Mouse (Mus musculus): ENCODE data around the gene Fam168a. TPM values are rescaled to one million over a fixed set of nuclear protein-coding genes. Genes with fewer than 3 reads are reported as not detected.

The Fam168a gene
- total and polyA plus RNA-seq, 3 experiments: 36.3 to 39.8 (median 37.1) TPM

GRCm38 (mm10) chr7:100718741-100719140, 12.3 kb downstream of the Fam168a start:
- no peaks in the 10 kb centered on the region for H3K27me3 ChIP-seq (ENCODE audit: control insufficient read depth, insufficient read depth, low read length)
- no peak overlapping the region for H3K4me3 ChIP-seq
- H3K4me1 ChIP-seq (ENCODE audit: control insufficient read depth, insufficient read depth, low read length): no peaks in the 10 kb centered on the region; the same call in 1 of the 2 replicates
- TF ChIP-seq POLR2A (IDR thresholded peaks at IDR 0.05; ENCODE audit: insufficient read depth, low read depth, low read length) (no peak), EP300 (IDR thresholded peaks at IDR 0.05; ENCODE audit: insufficient read depth, low read depth, low read length) (no peak), CTCF (IDR thresholded peaks at IDR 0.05) (no peak)
- no peak overlapping the region for H3K9ac ChIP-seq (ENCODE audit: low read depth, low read length)
- no peaks in the 10 kb centered on the region for H3K36me3 ChIP-seq (ENCODE audit: control insufficient read depth, insufficient read depth, low read length)
- H3K27ac ChIP-seq: no peak overlapping the region
- no peaks in the 10 kb centered on the region for H3K79me2 ChIP-seq (replicated peaks; ENCODE audit: control insufficient read depth, insufficient read depth, low read length)
- intact Hi-C loops (cut with DNase I): no loop called here
- DNase-seq: no peak
- 94% methylated on average over 5 of the region's 5 CpGs for WGBS

GRCm38 (mm10) chr7:100722268-100722667, 15.8 kb downstream of the Fam168a start:
- H3K9ac ChIP-seq (ENCODE audit: low read depth, low read length): no peak overlapping the region
- no peaks in the 10 kb centered on the region for H3K4me1 ChIP-seq (ENCODE audit: control insufficient read depth, insufficient read depth, low read length)
- H3K36me3 ChIP-seq (ENCODE audit: control insufficient read depth, insufficient read depth, low read length): no peaks in the 10 kb centered on the region
- H3K4me3 ChIP-seq: no peak overlapping the region
- no peaks in the 10 kb centered on the region for H3K79me2 ChIP-seq (replicated peaks; ENCODE audit: control insufficient read depth, insufficient read depth, low read length)
- 77% methylated on average over 6 of the region's 6 CpGs for WGBS
- intact Hi-C loops (cut with DNase I): no loop called here
- DNase-seq: no peak
- no peak overlapping the region for H3K27ac ChIP-seq
- TF ChIP-seq CTCF (IDR thresholded peaks at IDR 0.05) (no peak), EP300 (IDR thresholded peaks at IDR 0.05; ENCODE audit: insufficient read depth, low read depth, low read length) (no peak), POLR2A (IDR thresholded peaks at IDR 0.05; ENCODE audit: insufficient read depth, low read depth, low read length) (no peak)
- no peaks in the 10 kb centered on the region for H3K27me3 ChIP-seq (ENCODE audit: control insufficient read depth, insufficient read depth, low read length)

GRCm38 (mm10) chr7:100723453-100724294, 17.2 kb downstream of the Fam168a start:
- Histone ChIP-seq H3K27me3 (ENCODE audit: control insufficient read depth, insufficient read depth, low read length) (no peaks in the 10 kb centered on the region), H3K79me2 (replicated peaks; ENCODE audit: control insufficient read depth, insufficient read depth, low read length) (0 out of 2 replicates have a peak, but pooled peaks cover under 1% of the 10 kb centered on the region), H3K9ac (ENCODE audit: low read depth, low read length) (no peak overlapping the region), H3K4me1 (ENCODE audit: control insufficient read depth, insufficient read depth, low read length) (no peaks in the 10 kb centered on the region), H3K36me3 (ENCODE audit: control insufficient read depth, insufficient read depth, low read length) (no peaks in the 10 kb centered on the region), H3K4me3 (no peak overlapping the region), H3K27ac (no peak overlapping the region)
- no peak for DNase-seq
- TF ChIP-seq POLR2A (IDR thresholded peaks at IDR 0.05; ENCODE audit: insufficient read depth, low read depth, low read length) (no peak), EP300 (IDR thresholded peaks at IDR 0.05; ENCODE audit: insufficient read depth, low read depth, low read length) (no peak), CTCF (IDR thresholded peaks at IDR 0.05) (no peak)
- 80% methylated on average over 12 of the region's 12 CpGs for WGBS
- intact Hi-C loops (cut with DNase I): no loop called here

GRCm38 (mm10) chr7:100727538-100728085, 21.2 kb downstream of the Fam168a start:
- no peaks in the 10 kb centered on the region for H3K27me3 ChIP-seq (ENCODE audit: control insufficient read depth, insufficient read depth, low read length)
- WGBS: 63% methylated on average over 2 of the region's 2 CpGs
- intact Hi-C loops (cut with DNase I): no loop called here
- no peaks in the 10 kb centered on the region for H3K4me1 ChIP-seq (ENCODE audit: control insufficient read depth, insufficient read depth, low read length)
- peaks cover 3% of the 10 kb centered on the region for H3K36me3 ChIP-seq (ENCODE audit: control insufficient read depth, insufficient read depth, low read length)
- H3K4me3 ChIP-seq: no peak overlapping the region
- no peak overlapping the region for H3K27ac ChIP-seq
- 0 out of 2 replicates have a peak, but pooled peaks cover 1% of the 10 kb centered on the region for H3K79me2 ChIP-seq (replicated peaks; ENCODE audit: control insufficient read depth, insufficient read depth, low read length)
- no peak for TF ChIP-seq POLR2A (IDR thresholded peaks at IDR 0.05; ENCODE audit: insufficient read depth, low read depth, low read length)
- TF ChIP-seq CTCF (IDR thresholded peaks at IDR 0.05): no peak
- TF ChIP-seq EP300 (IDR thresholded peaks at IDR 0.05; ENCODE audit: insufficient read depth, low read depth, low read length): no peak
- H3K9ac ChIP-seq (ENCODE audit: low read depth, low read length): no peak overlapping the region
- DNase-seq: no peak

- no peak for DNase-seq
- no peak overlapping the region for H3K27ac ChIP-seq
- H3K4me1 ChIP-seq (ENCODE audit: control insufficient read depth, insufficient read depth, low read length): peaks cover 4% of the 10 kb centered on the region
- TF ChIP-seq POLR2A (IDR thresholded peaks at IDR 0.05; ENCODE audit: insufficient read depth, low read depth, low read length) (no peak), EP300 (IDR thresholded peaks at IDR 0.05; ENCODE audit: insufficient read depth, low read depth, low read length) (no peak), CTCF (IDR thresholded peaks at IDR 0.05) (no peak)
- 0 out of 2 replicates have a peak, but pooled peaks cover 1% of the 10 kb centered on the region for H3K79me2 ChIP-seq (replicated peaks; ENCODE audit: control insufficient read depth, insufficient read depth, low read length)
- no peaks in the 10 kb centered on the region for H3K27me3 ChIP-seq (ENCODE audit: control insufficient read depth, insufficient read depth, low read length)
- peaks cover 4% of the 10 kb centered on the region for H3K36me3 ChIP-seq (ENCODE audit: control insufficient read depth, insufficient read depth, low read length)
- WGBS: 24% methylated on average over 2 of the region's 2 CpGs
- H3K9ac ChIP-seq (ENCODE audit: low read depth, low read length): no peak overlapping the region
- intact Hi-C loops (cut with DNase I): no loop called here
- H3K4me3 ChIP-seq: no peak overlapping the region
These were observed 23.3 kb downstream of the Fam168a start for GRCm38 (mm10) chr7:100729778-100730177.
